Mouse (Mus musculus) limb, embryonic 14.5 days (tissue): Measurements from ENCODE around the gene Sox13. TPM values are rescaled to one million over a fixed set of nuclear protein-coding genes. Genes with fewer than 3 reads are reported as not detected.

ENCODE experiments used
- ATAC-seq: fragments of 200-750 bp; cut with Nextera tagmentation; 2 replicates; pipeline ENCODE4 v1.8.0; 2017; ENCODE audit warnings: low read depth, moderate number of reproducible peaks, moderate TSS enrichment; ENCODE audit not compliant: low FRiP score
- DNase-seq: peaks from one replicate; pipeline ENCODE4 v3.0.0-alpha.2; 2015; ENCODE audit warnings: low spot score
- H3K27ac ChIP-seq: fragments of 300-500 bp; sonication (generic); replicated peaks from 2 replicates; pipeline ENCODE4 v1.5.1; 2014; ENCODE audit warnings: low read depth, mild to moderate bottlenecking, low read length, moderate library complexity, mixed read lengths
- H3K27me3 ChIP-seq: fragments of 300-500 bp; sonication (generic); 2 replicates; pipeline ENCODE4 v1.6.1; 2014; ENCODE audit warnings: low read length, mixed read lengths; ENCODE audit not compliant: control insufficient read depth, insufficient read depth
- H3K36me3 ChIP-seq: fragments of 300-500 bp; sonication (generic); 2 replicates; pipeline ENCODE4 v1.6.1; 2014; ENCODE audit warnings: mild to moderate bottlenecking, low read length, moderate library complexity, mixed read lengths; ENCODE audit not compliant: control insufficient read depth, insufficient read depth
- H3K4me1 ChIP-seq: fragments of 300-500 bp; sonication (generic); 2 replicates; pipeline ENCODE4 v1.6.1; 2014; ENCODE audit warnings: antibody characterized with exemption, low read length, mixed read lengths; ENCODE audit not compliant: control insufficient read depth, insufficient read depth
- H3K4me2 ChIP-seq: fragments of 300-500 bp; sonication (generic); replicated peaks from 2 replicates; pipeline ENCODE4 v1.6.1; 2014; ENCODE audit warnings: low read depth, mild to moderate bottlenecking, low read length, moderate library complexity; ENCODE audit not compliant: severe bottlenecking
- H3K4me3 ChIP-seq: fragments of 300-500 bp; sonication (generic); replicated peaks from 2 replicates; pipeline ENCODE4 v1.5.1; 2014; ENCODE audit warnings: low read length
- H3K9ac ChIP-seq: fragments of 300-500 bp; sonication (generic); 2 replicates; pipeline ENCODE4 v1.6.1; 2014; ENCODE audit warnings: mild to moderate bottlenecking, low read depth, low read length, moderate library complexity; ENCODE audit not compliant: severe bottlenecking
- H3K9me3 ChIP-seq: fragments of 300-500 bp; sonication (generic); 2 replicates; pipeline ENCODE4 v1.6.1; 2016; ENCODE audit warnings: low read length; ENCODE audit not compliant: control insufficient read depth
- POLR2A ChIP-seq: fragments of 200-500 bp; IDR thresholded peaks from 2 replicates; pipeline ENCODE4 v1.8.0; 2012; ENCODE audit warnings: inconsistent platforms, mild to moderate bottlenecking, moderate library complexity, borderline replicate concordance; ENCODE audit not compliant: insufficient read depth, insufficient read length; ENCODE audit errors: extremely low read depth
- WGBS: fragments of 180-500 bp; shearing (Covaris S2); extraction: QIAGEN DNeasy Blood & Tissue Kit; methylation state at CpG from one replicate; pipeline ENCODE4 v1.1.7; 2014; 5-methylcytosine and 5-hydroxymethylcytosine counted together
- polyA plus RNA-seq, 2 experiments: library from polyadenylated mRNA; depleted of rRNA in 1 of 2; stranded (reverse) in 1 of 2; unstranded in 1 of 2; fragments of >200 nt; fragmentation: Nextera tagmentation in 1 of 2; extraction: Ambion mirVana in 1 of 2; gene quantifications; 2 replicates each; pipeline versions ENCODE4 v1.2.1 to v1.2.3; 2012 to 2014

Gene Sox13
- polyA plus RNA-seq, 2 experiments: 4.7 to 22.9 TPM

- peaks cover under 1% of the 10 kb centered on the region; the same call in 1 of the 2 replicates for H3K9me3 ChIP-seq
- no peak overlapping the region for H3K9ac ChIP-seq
- H3K27me3 ChIP-seq: no peaks in the 10 kb centered on the region
- H3K36me3 ChIP-seq: no peaks in the 10 kb centered on the region
- H3K4me2 ChIP-seq: no peak overlapping the region
- DNase-seq: no peak
- WGBS: 40% methylated on average over 14 of the region's 14 CpGs
- TF ChIP-seq POLR2A: no peak
- H3K4me1 ChIP-seq: peaks cover 11% of the 10 kb centered on the region
- H3K27ac ChIP-seq: no peak overlapping the region
- no peak overlapping the region for H3K4me3 ChIP-seq
- no peak for ATAC-seq
These were observed 13.9 kb upstream of the Sox13 start for GRCm38 (mm10) chr1:133437916-133438683.

GRCm38 (mm10) chr1:133434756-133435112 lies 10.6 kb upstream of the Sox13 start:
- Histone ChIP-seq H3K27ac (no peak overlapping the region), H3K27me3 (no peaks in the 10 kb centered on the region), H3K4me2 (peak overlapping the region; percentile 52), H3K4me3 (peak overlapping the region; percentile 28), H3K36me3 (no peaks in the 10 kb centered on the region), H3K4me1 (peaks cover 11% of the 10 kb centered on the region), H3K9me3 (peaks cover 2% of the 10 kb centered on the region; the same call in 1 of the 2 replicates), H3K9ac (peak overlapping the region; percentile 40)
- WGBS: 13% methylated on average over 10 of the region's 10 CpGs
- DNase-seq (peak; percentile 6), ATAC-seq (no peak)
- TF ChIP-seq POLR2A: no peak

- 13% methylated on average over 12 of the region's 12 CpGs for WGBS
- H3K9me3 ChIP-seq: peaks cover 4% of the 10 kb centered on the region; the same call in 1 of the 2 replicates
- peak overlapping the region; percentile 28 for H3K4me3 ChIP-seq
- peak overlapping the region; percentile 52 for H3K4me2 ChIP-seq
- ATAC-seq: no peak; the same call in 1 of the 2 replicates
- no peaks in the 10 kb centered on the region for H3K27me3 ChIP-seq
- H3K4me1 ChIP-seq: peaks cover 11% of the 10 kb centered on the region
- no peak overlapping the region for H3K27ac ChIP-seq
- no peaks in the 10 kb centered on the region for H3K36me3 ChIP-seq
- H3K9ac ChIP-seq: peak overlapping the region; percentile 40
- DNase-seq: peak; percentile 12
- no peak for TF ChIP-seq POLR2A
These were observed 10.0 kb upstream of the Sox13 start for GRCm38 (mm10) chr1:133434018-133434755.

- H3K9me3 ChIP-seq: peaks cover 4% of the 10 kb centered on the region; the same call in 1 of the 2 replicates
- H3K9ac ChIP-seq: no peak overlapping the region
- no peak for TF ChIP-seq POLR2A
- 19% methylated on average over 2 of the region's 2 CpGs for WGBS
- H3K27me3 ChIP-seq: no peaks in the 10 kb centered on the region
- peaks cover 11% of the 10 kb centered on the region for H3K4me1 ChIP-seq
- no peaks in the 10 kb centered on the region for H3K36me3 ChIP-seq
- DNase-seq: no peak
- H3K4me2 ChIP-seq: no peak overlapping the region
- no peak overlapping the region for H3K4me3 ChIP-seq
- ATAC-seq: no peak
- H3K27ac ChIP-seq: no peak overlapping the region
These were observed 8.4 kb upstream of the Sox13 start for GRCm38 (mm10) chr1:133432566-133432965.

GRCm38 (mm10) chr1:133431133-133431532 lies 7.0 kb upstream of the Sox13 start:
- H3K27me3 ChIP-seq: no peaks in the 10 kb centered on the region
- H3K36me3 ChIP-seq: no peaks in the 10 kb centered on the region
- no peak overlapping the region for H3K27ac ChIP-seq
- 92% methylated on average over 2 of the region's 2 CpGs for WGBS
- peaks cover 11% of the 10 kb centered on the region for H3K4me1 ChIP-seq
- no peak overlapping the region for H3K9ac ChIP-seq
- no peak overlapping the region for H3K4me2 ChIP-seq
- H3K4me3 ChIP-seq: no peak overlapping the region
- no peak for TF ChIP-seq POLR2A
- DNase-seq: no peak
- no peak for ATAC-seq
- peaks cover 4% of the 10 kb centered on the region; the same call in 1 of the 2 replicates for H3K9me3 ChIP-seq
